Mouse (Mus musculus) kidney, embryonic 16.5 days (tissue): ENCODE data around the gene Det1. TPM values are rescaled to one million over a fixed set of nuclear protein-coding genes. Genes with fewer than 3 reads are reported as not detected.

Experiments
- ATAC-seq: fragments of 200-750 bp; cut with Nextera tagmentation; 2 replicates; pipeline ENCODE4 v1.8.0; 2017; ENCODE audit warnings: moderate TSS enrichment; ENCODE audit not compliant: low FRiP score, low TSS enrichment
- H3K27ac ChIP-seq: fragments of 300-500 bp; sonication (generic); 2 replicates; pipeline ENCODE4 v1.5.1; 2014; ENCODE audit warnings: low read length
- H3K27me3 ChIP-seq: fragments of 300-500 bp; sonication (generic); 2 replicates; pipeline ENCODE4 v1.6.1; 2014; ENCODE audit warnings: low read length, control low read depth, mixed read lengths; ENCODE audit not compliant: insufficient read depth
- H3K36me3 ChIP-seq: fragments of 300-500 bp; sonication (generic); 2 replicates; pipeline ENCODE4 v1.6.1; 2014; ENCODE audit warnings: low read length, control low read depth, mixed read lengths; ENCODE audit not compliant: insufficient read depth
- H3K4me1 ChIP-seq: fragments of 300-500 bp; sonication (generic); 2 replicates; pipeline ENCODE4 v1.6.1; 2014; ENCODE audit warnings: low read length, control low read depth, mixed read lengths; ENCODE audit not compliant: insufficient read depth
- H3K4me2 ChIP-seq: fragments of 300-500 bp; sonication (generic); replicated peaks from 2 replicates; pipeline ENCODE4 v1.6.1; 2014; ENCODE audit warnings: low read depth, low read length
- H3K4me3 ChIP-seq: fragments of 300-500 bp; sonication (generic); 2 replicates; pipeline ENCODE4 v1.5.1; 2014; ENCODE audit warnings: mild to moderate bottlenecking, low read length
- H3K9ac ChIP-seq: fragments of 300-500 bp; sonication (generic); replicated peaks from 2 replicates; pipeline ENCODE4 v1.6.1; 2014; ENCODE audit warnings: low read length
- H3K9me3 ChIP-seq: fragments of 300-500 bp; sonication (generic); 2 replicates; pipeline ENCODE4 v1.6.1; 2016; ENCODE audit warnings: low read length, control low read depth
- WGBS: fragments of 180-500 bp; shearing (Covaris S2); extraction: QIAGEN DNeasy Blood & Tissue Kit; methylation state at CpG from one replicate; pipeline ENCODE4 v1.1.7; 2014; 5-methylcytosine and 5-hydroxymethylcytosine counted together
- polyA plus RNA-seq: library from polyadenylated mRNA; unstranded; fragments of >200 nt; fragmentation: Nextera tagmentation; extraction: Ambion mirVana; gene quantifications from 2 replicates; pipeline ENCODE4 v1.2.1, GENCODE M21; 2015

The Det1 gene
- polyA plus RNA-seq, 1 experiment from 2014 or later = 19.1 TPM

DNA sequence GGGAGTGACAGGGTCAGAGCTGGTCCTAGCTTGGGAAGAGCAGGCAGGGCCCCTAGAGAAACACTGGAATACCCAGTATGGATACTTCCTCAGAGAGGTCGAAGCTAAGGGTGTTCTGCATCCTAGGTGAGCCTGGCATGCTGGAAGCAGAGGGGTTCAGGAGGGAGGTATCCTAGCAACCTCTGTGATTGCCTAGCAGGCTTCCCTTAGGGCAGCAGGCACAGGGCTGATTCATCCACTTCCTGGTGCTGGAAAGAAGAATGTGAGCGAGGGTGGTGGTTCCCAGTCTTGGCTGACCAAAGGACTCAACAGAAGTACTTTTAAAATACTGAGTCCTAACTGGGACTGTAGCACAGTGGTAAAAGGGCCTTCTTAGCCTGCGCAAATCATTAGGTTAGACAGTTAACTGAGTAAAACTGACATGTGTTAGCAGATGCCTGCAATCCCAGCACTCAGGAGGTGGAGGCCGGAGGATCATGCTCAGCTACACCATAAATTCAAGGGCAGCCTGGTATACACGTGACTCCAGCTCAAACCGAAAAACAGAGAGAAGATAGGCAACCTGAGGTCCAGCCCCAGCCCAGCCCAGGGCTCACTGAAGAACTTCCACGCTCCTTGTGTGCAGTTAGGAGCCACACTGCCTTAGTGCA is 16.9 kb upstream of the Det1 start:
- ATAC-seq = no peak
- Histone ChIP-seq H3K27ac (no peak overlapping the region), H3K4me3 (no peak overlapping the region), H3K36me3 (no peaks in the 10 kb centered on the region), H3K9ac (no peak overlapping the region), H3K4me2 (no peak overlapping the region), H3K9me3 (no peaks in the 10 kb centered on the region), H3K27me3 (no peaks in the 10 kb centered on the region), H3K4me1 (no peaks in the 10 kb centered on the region)
- 62% methylated on average over 7 of the region's 7 CpGs for WGBS

DNA sequence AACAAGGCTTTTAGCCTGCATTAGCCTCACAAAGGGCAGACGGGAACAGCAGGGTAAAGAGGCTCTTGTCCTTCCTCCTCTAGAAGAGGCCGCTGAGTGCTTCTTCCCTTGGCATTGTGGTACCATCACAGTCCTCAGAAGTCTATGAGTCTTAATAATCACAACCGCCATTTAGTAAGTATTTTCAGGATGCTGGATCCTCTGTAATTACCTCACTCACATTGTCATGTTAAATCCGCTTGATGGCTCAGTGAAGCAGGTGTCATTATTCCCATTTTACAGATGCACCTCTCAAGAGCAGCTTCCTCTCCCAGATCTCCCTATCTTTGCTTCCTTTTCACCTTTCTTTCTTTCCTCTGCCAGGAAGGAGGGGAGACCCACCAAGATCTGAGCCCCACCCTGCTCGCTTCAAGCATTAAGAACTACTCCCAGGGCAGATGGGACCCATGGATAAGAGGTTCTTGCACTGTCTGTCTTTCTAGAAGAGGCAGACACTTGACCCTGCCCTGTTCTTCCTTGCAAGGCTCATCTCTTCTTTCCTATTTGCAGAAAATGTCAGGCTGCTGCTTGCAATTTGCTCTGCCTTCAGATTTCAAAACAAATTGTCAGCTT is 8.1 kb upstream of the Det1 start:
- Histone ChIP-seq H3K4me3 (no peak overlapping the region), H3K36me3 (no peaks in the 10 kb centered on the region), H3K4me1 (no peaks in the 10 kb centered on the region), H3K9me3 (no peaks in the 10 kb centered on the region), H3K9ac (no peak overlapping the region), H3K4me2 (no peak overlapping the region), H3K27me3 (no peaks in the 10 kb centered on the region), H3K27ac (no peak overlapping the region)
- WGBS = 58% methylated on average over 5 of the region's 5 CpGs
- ATAC-seq = no peak

DNA sequence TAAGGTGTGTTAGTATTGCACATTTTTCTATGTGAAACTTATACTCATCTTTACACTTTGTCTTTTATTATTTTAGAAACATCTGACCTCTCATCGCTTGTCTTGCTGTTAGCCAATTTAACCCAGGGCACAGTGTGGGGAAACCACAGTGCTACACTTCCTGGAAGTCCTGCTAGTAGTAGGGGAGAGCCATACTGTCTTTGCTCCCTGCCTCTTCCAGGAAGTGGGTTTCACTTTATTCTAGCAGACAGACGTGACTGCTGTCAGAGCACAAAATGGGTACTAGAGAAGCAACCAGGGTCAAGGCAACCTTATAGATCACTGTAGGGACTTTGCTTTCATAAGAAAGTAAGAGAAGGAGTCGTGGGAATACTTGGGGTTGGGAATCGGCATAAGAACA is 7.0 kb upstream of the Det1 start:
- Histone ChIP-seq H3K9me3 (no peaks in the 10 kb centered on the region), H3K27me3 (no peaks in the 10 kb centered on the region), H3K9ac (no peak overlapping the region), H3K36me3 (no peaks in the 10 kb centered on the region), H3K4me3 (no peak overlapping the region), H3K4me2 (no peak overlapping the region), H3K4me1 (no peaks in the 10 kb centered on the region), H3K27ac (no peak overlapping the region)
- ATAC-seq = no peak
- 56% methylated on average over 4 of the region's 4 CpGs for WGBS

DNA sequence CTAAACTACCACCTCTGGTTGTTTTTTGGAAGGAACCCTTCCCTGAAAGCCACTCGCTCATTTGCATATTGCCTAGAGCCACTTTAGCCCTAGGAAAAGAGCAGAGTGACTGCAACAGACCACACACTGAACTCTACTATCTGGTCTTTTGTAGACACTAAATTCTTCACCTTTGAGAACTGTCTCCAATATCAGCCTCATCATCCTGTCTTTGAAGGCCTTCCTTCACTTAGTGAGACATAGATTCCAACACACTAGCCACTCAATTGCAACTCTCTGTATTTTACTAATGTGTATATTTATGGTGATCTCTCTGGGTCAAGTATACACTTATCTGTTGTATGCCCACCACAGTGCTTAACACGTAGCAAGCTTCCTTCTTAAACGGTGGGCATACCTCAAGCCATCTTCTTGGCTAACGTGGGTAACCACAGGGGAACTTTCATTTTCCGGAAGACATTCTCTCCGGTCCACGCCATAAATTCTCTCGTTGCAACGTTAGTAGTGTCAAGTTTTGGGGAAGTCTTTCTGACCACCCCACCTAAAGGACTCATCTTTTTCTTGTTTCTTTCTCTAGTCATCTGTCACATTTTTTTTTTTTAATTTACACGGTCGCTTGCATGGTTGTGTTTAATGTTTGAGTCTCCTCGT is 872 bp downstream of the Det1 start:
- no peak overlapping the region for H3K27ac ChIP-seq
- 34% methylated on average over 12 of the region's 12 CpGs for WGBS

DNA sequence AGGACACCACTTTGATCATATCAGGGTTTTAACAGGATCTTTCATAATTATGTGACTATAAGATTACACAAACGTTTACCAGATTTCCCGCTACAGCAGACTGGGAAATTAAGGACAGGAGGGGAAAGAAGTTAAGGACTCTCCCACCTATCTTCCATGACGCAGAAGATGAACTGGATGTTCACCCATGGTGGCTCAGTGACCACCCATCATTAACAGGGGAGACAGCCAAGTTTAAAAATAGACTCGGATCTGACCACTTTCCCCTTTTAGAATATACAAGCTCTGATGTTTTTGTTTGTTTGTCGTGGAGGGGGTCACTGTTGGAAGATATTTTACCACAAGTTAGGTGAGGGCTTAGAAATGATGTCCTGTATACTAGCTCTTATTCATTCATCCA is 5.5 kb downstream of the Det1 start:
- Histone ChIP-seq H3K4me3 (no peak overlapping the region), H3K9ac (no peak overlapping the region), H3K4me1 (peaks cover 9% of the 10 kb centered on the region; the same call in 1 of the 2 replicates), H3K36me3 (peaks cover 36% of the 10 kb centered on the region), H3K27ac (no peak overlapping the region), H3K9me3 (no peaks in the 10 kb centered on the region), H3K4me2 (no peak overlapping the region), H3K27me3 (no peaks in the 10 kb centered on the region)
- ATAC-seq = no peak
- 83% methylated on average over 5 of the region's 5 CpGs for WGBS

More for the DNA sequence above, 872 bp downstream of the Det1 start:
- H3K9ac ChIP-seq = peak overlapping the region; percentile 96
- no peaks in the 10 kb centered on the region for H3K9me3 ChIP-seq
- peaks cover 20% of the 10 kb centered on the region for H3K36me3 ChIP-seq
- no peak for ATAC-seq
- peaks cover 9% of the 10 kb centered on the region; the same call in 1 of the 2 replicates for H3K4me1 ChIP-seq
- peak overlapping the region; percentile 56 for H3K4me2 ChIP-seq
- H3K4me3 ChIP-seq = peak overlapping the region; percentile 87
- H3K27me3 ChIP-seq = no peaks in the 10 kb centered on the region

DNA sequence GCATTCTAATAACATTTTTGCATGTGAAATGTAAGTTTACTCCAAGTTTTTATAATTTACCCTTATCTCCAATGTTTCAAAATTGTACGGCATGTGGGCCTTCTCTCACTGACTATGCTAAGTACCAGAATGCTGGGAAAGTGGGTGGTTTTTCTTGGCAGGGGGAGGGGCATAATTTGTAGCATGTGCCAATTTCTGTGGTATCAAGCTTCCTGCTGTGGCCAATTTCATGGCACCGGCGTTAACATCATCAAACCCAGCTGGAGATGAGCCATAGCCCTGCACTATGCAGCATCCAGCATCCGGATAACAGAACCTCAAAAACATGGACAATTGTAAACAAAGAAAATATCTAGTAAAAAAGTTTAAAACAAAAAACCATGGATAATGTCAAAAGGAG is 9.8 kb downstream of the Det1 start:
- Histone ChIP-seq H3K27ac (no peak overlapping the region), H3K27me3 (no peaks in the 10 kb centered on the region), H3K9ac (no peak overlapping the region), H3K4me3 (no peak overlapping the region), H3K4me1 (no peaks in the 10 kb centered on the region), H3K36me3 (peaks cover 19% of the 10 kb centered on the region), H3K9me3 (no peaks in the 10 kb centered on the region), H3K4me2 (no peak overlapping the region)
- ATAC-seq = no peak
- 94% methylated on average over 4 of the region's 4 CpGs for WGBS

DNA sequence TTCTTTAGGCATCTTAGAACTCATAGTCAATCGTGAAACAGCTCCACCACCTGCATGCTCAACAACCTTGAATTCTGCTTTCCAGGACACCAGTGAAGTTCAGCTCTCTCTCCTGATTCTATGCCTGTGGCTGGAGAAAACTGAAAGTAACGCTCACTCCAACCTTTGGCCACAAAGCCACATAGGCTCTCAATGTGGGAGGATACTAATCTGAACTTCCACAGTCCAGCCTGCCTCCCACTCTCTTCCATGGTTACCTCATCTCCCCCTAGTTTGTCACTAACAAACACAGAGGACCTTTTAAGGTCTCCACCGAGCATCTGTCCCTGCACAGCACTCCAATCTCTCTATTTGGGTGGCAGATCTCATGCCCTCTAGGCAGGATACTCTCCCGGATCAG is 11.4 kb downstream of the Det1 start:
- WGBS = 84% methylated on average over 4 of the region's 4 CpGs
- H3K27ac ChIP-seq = no peak overlapping the region
- peaks cover 16% of the 10 kb centered on the region for H3K36me3 ChIP-seq
- no peaks in the 10 kb centered on the region for H3K27me3 ChIP-seq
- H3K4me1 ChIP-seq = no peaks in the 10 kb centered on the region
- no peak overlapping the region for H3K9ac ChIP-seq
- H3K9me3 ChIP-seq = no peaks in the 10 kb centered on the region
- H3K4me3 ChIP-seq = no peak overlapping the region
- ATAC-seq = no peak
- no peak overlapping the region for H3K4me2 ChIP-seq

DNA sequence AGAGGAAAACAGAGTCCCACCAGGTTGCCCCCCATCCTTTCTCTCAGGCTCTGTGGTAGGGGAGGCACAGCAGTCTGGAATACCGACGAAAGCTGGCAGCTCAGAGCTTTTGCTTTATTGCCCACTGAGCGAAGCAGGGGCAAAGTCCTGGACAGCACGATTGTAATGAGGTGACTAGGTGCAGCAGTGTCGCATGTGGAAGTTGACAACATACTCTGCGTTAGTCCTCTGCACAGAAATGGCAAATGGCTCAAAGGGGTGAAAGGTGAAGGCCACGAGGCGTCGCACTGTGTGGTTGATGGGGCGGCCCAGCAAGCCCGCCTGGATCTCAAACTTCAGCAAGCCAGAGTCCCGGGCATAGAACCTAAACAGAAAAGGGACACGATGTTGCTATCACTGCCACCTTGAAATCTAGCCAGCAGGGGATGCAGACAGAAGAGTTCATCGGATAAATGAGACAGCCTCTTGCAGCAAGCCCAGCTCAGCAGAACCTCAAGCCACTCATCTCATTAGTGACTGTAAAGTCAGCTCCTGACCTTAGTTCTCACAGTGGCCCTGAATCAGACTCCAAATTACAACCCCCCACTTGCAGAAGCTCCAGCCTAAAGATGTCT is 19.2 kb downstream of the Det1 start:
- H3K36me3 ChIP-seq = peaks cover 17% of the 10 kb centered on the region
- 40% methylated on average over 14 of the region's 14 CpGs for WGBS
- ATAC-seq = no peak

DNA sequence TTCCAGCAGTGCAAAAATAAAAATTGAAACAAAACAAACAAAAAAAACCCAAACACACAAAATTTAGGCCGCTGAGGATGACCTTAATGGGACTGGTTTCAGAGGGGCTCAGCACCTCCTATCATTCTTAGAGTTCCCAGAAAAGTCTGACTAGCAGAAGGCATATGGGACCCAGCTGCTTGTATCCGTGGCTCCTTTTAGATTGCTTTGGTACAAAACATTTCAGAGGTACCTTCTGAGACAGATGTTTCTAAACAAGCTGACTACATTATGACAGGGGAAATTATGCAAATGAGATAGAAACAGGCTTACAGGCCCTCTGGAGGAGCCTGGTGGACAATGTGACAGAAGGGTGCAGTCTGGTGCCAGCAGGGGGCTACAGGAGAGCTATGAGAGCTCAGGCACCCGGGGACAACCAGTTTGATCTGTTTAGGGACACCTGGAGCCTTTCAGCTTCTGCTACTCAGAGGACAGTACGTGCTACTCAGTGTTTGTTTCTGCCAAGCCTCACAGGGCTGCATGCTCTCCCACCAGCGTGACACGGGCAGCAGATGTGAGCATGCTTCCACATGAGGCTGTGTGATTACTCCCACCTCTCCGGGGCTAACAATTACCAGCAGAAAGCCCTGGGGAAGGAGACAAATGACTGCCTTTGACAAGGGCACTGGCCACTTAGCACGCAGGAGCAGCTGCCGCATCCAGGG is 20.2 kb downstream of the Det1 start:
- WGBS = 29% methylated on average over 9 of the region's 9 CpGs
- peaks cover 18% of the 10 kb centered on the region for H3K36me3 ChIP-seq
- H3K9me3 ChIP-seq = no peaks in the 10 kb centered on the region
- no peaks in the 10 kb centered on the region for H3K27me3 ChIP-seq
- ATAC-seq = peak; percentile 73
- H3K27ac ChIP-seq = no peak overlapping the region
- no peaks in the 10 kb centered on the region for H3K4me1 ChIP-seq
- H3K4me3 ChIP-seq = no peak overlapping the region
- H3K9ac ChIP-seq = no peak overlapping the region
- H3K4me2 ChIP-seq = no peak overlapping the region

More for the DNA sequence above, 19.2 kb downstream of the Det1 start:
- H3K27ac ChIP-seq = no peak overlapping the region
- H3K4me2 ChIP-seq = no peak overlapping the region
- no peaks in the 10 kb centered on the region for H3K4me1 ChIP-seq
- no peaks in the 10 kb centered on the region for H3K9me3 ChIP-seq
- no peak overlapping the region for H3K9ac ChIP-seq
- no peak overlapping the region for H3K4me3 ChIP-seq
- H3K27me3 ChIP-seq = no peaks in the 10 kb centered on the region
